Mouse (Mus musculus) midbrain, embryonic 14.5 days (tissue): ENCODE data around the gene CN725425. TPM values are rescaled to one million over a fixed set of nuclear protein-coding genes. Genes with fewer than 3 reads are reported as not detected.

Source experiments
- ATAC-seq: fragments of 200-750 bp; cut with Nextera tagmentation; 2 replicates; pipeline ENCODE4 v1.8.0; 2017; ENCODE audit warnings: moderate number of reproducible peaks, moderate library complexity; ENCODE audit not compliant: low FRiP score, low TSS enrichment
- DNase-seq: peaks from one replicate; pipeline ENCODE4 v3.0.0-alpha.2; 2015
- H3K27ac ChIP-seq: fragments of 300-500 bp; sonication (generic); replicated peaks from 2 replicates; pipeline ENCODE4 v1.5.1; 2014; ENCODE audit warnings: mild to moderate bottlenecking, low read depth, low read length, moderate library complexity
- H3K27me3 ChIP-seq: fragments of 300-500 bp; sonication (generic); 2 replicates; pipeline ENCODE4 v1.6.1; 2014; ENCODE audit warnings: low read length, control low read depth, mixed read lengths; ENCODE audit not compliant: control insufficient read depth, insufficient read depth
- H3K36me3 ChIP-seq: fragments of 300-500 bp; sonication (generic); 2 replicates; pipeline ENCODE4 v1.6.1; 2014; ENCODE audit warnings: low read length, control low read depth; ENCODE audit not compliant: control insufficient read depth, insufficient read depth
- H3K4me1 ChIP-seq: fragments of 300-500 bp; sonication (generic); 2 replicates; pipeline ENCODE4 v1.6.1; 2014; ENCODE audit warnings: mild to moderate bottlenecking, antibody characterized with exemption, low read length, control low read depth; ENCODE audit not compliant: control insufficient read depth, insufficient read depth
- H3K4me2 ChIP-seq: fragments of 300-500 bp; sonication (generic); 2 replicates; pipeline ENCODE4 v1.6.1; 2014; ENCODE audit warnings: mild to moderate bottlenecking, low read length, moderate library complexity
- H3K4me3 ChIP-seq: fragments of 300-500 bp; sonication (generic); replicated peaks from 2 replicates; pipeline ENCODE4 v1.5.1; 2014; ENCODE audit warnings: low read depth, low read length
- H3K9ac ChIP-seq: fragments of 300-500 bp; sonication (generic); replicated peaks from 2 replicates; pipeline ENCODE4 v1.6.1; 2014; ENCODE audit warnings: mild to moderate bottlenecking, low read length, moderate library complexity
- H3K9me3 ChIP-seq: fragments of 300-500 bp; sonication (generic); 2 replicates; pipeline ENCODE4 v1.6.1; 2016; ENCODE audit warnings: low read length, control low read depth, mixed read lengths; ENCODE audit not compliant: control insufficient read depth
- WGBS: fragments of 180-500 bp; shearing (Covaris S2); extraction: QIAGEN DNeasy Blood & Tissue Kit; methylation state at CpG from one replicate; pipeline ENCODE4 v1.1.7; 2014; 5-methylcytosine and 5-hydroxymethylcytosine counted together
- polyA plus RNA-seq: library from polyadenylated mRNA; unstranded; fragments of >200 nt; fragmentation: Nextera tagmentation; extraction: Ambion mirVana; gene quantifications from 2 replicates; pipeline ENCODE4 v1.2.1, GENCODE M21; 2014

Gene CN725425
- polyA plus RNA-seq, 1 experiment from 2014 or later, result 0.11 TPM

- WGBS, result 83% methylated on average over 4 of the region's 4 CpGs
- H3K9me3 ChIP-seq, result no peaks in the 10 kb centered on the region
- ATAC-seq (no peak), DNase-seq (no peak)
- no peaks in the 10 kb centered on the region for H3K4me1 ChIP-seq
- H3K9ac ChIP-seq, result no peak overlapping the region
- H3K27me3 ChIP-seq, result no peaks in the 10 kb centered on the region
- H3K4me3 ChIP-seq, result no peak overlapping the region
- no peak overlapping the region for H3K4me2 ChIP-seq
- no peak overlapping the region for H3K27ac ChIP-seq
- no peaks in the 10 kb centered on the region for H3K36me3 ChIP-seq
Observed at GRCm38 (mm10) chr15:91171332-91171731, 28.0 kb upstream of the CN725425 start.

GRCm38 (mm10) chr15:91172193-91172592, 27.1 kb upstream of the CN725425 start:
- ATAC-seq (no peak), DNase-seq (no peak)
- Histone ChIP-seq H3K36me3 (no peaks in the 10 kb centered on the region), H3K27ac (no peak overlapping the region), H3K4me1 (no peaks in the 10 kb centered on the region), H3K9me3 (no peaks in the 10 kb centered on the region), H3K27me3 (no peaks in the 10 kb centered on the region), H3K9ac (no peak overlapping the region), H3K4me3 (no peak overlapping the region), H3K4me2 (no peak overlapping the region)
- WGBS, result 86% methylated on average over 4 of the region's 4 CpGs

GRCm38 (mm10) chr15:91178656-91179314, 20.5 kb upstream of the CN725425 start:
- ATAC-seq (no peak), DNase-seq (no peak)
- peaks cover 8% of the 10 kb centered on the region; the same call in 1 of the 2 replicates for H3K4me1 ChIP-seq
- no peak overlapping the region for H3K27ac ChIP-seq
- no peak overlapping the region for H3K9ac ChIP-seq
- WGBS, result 89% methylated on average over 9 of the region's 9 CpGs
- no peaks in the 10 kb centered on the region for H3K36me3 ChIP-seq
- no peaks in the 10 kb centered on the region for H3K9me3 ChIP-seq
- no peak overlapping the region for H3K4me2 ChIP-seq
- H3K4me3 ChIP-seq, result no peak overlapping the region
- no peaks in the 10 kb centered on the region for H3K27me3 ChIP-seq

- Histone ChIP-seq H3K27ac (peak overlapping the region; percentile 37; the same call in 1 of the 2 replicates), H3K4me2 (no peak overlapping the region), H3K9ac (no peak overlapping the region), H3K4me3 (no peak overlapping the region), H3K4me1 (peaks cover 8% of the 10 kb centered on the region; the same call in 1 of the 2 replicates), H3K9me3 (no peaks in the 10 kb centered on the region), H3K27me3 (no peaks in the 10 kb centered on the region), H3K36me3 (no peaks in the 10 kb centered on the region)
- peak; percentile 43; the same call in 1 of the 2 replicates for ATAC-seq
- WGBS, result 47% methylated on average over 15 of the region's 15 CpGs
- peak; percentile 60 for DNase-seq
Observed at GRCm38 (mm10) chr15:91179911-91180622, 19.2 kb upstream of the CN725425 start.

GRCm38 (mm10) chr15:91186358-91186757, 12.9 kb upstream of the CN725425 start:
- 88% methylated on average over 6 of the region's 6 CpGs for WGBS
- peaks cover 13% of the 10 kb centered on the region; the same call in 1 of the 2 replicates for H3K4me1 ChIP-seq

GRCm38 (mm10) chr15:91190026-91190425, 9.3 kb upstream of the CN725425 start:
- H3K36me3 ChIP-seq, result no peaks in the 10 kb centered on the region
- no peaks in the 10 kb centered on the region for H3K27me3 ChIP-seq
- WGBS, result 5% methylated on average over 4 of the region's 4 CpGs
- H3K27ac ChIP-seq, result 0 out of 2 replicates have a peak overlapping the region, but pooled peaks have one; percentile 22
- peak overlapping the region; percentile 87 for H3K4me2 ChIP-seq
- peak overlapping the region; percentile 53 for H3K4me3 ChIP-seq
- DNase-seq, result peak; percentile 53
- H3K9ac ChIP-seq, result peak overlapping the region; percentile 58; the same call in 1 of the 2 replicates
- peaks cover 13% of the 10 kb centered on the region; the same call in 1 of the 2 replicates for H3K4me1 ChIP-seq
- H3K9me3 ChIP-seq, result no peaks in the 10 kb centered on the region
- no peak for ATAC-seq

More at GRCm38 (mm10) chr15:91186358-91186757, 12.9 kb upstream of the CN725425 start:
- no peak overlapping the region for H3K9ac ChIP-seq
- no peaks in the 10 kb centered on the region for H3K9me3 ChIP-seq
- H3K4me2 ChIP-seq, result no peak overlapping the region
- no peak overlapping the region for H3K4me3 ChIP-seq
- DNase-seq (no peak), ATAC-seq (no peak)
- no peaks in the 10 kb centered on the region for H3K27me3 ChIP-seq
- H3K36me3 ChIP-seq, result no peaks in the 10 kb centered on the region
- no peak overlapping the region for H3K27ac ChIP-seq

- H3K9me3 ChIP-seq, result no peaks in the 10 kb centered on the region
- H3K36me3 ChIP-seq, result no peaks in the 10 kb centered on the region
- WGBS, result 13% methylated on average over 17 of the region's 17 CpGs
- no peaks in the 10 kb centered on the region for H3K27me3 ChIP-seq
- peak overlapping the region; percentile 87 for H3K4me2 ChIP-seq
- peak overlapping the region; percentile 82 for H3K27ac ChIP-seq
- H3K4me1 ChIP-seq, result peaks cover 13% of the 10 kb centered on the region; the same call in 1 of the 2 replicates
- H3K4me3 ChIP-seq, result peak overlapping the region; percentile 53
- H3K9ac ChIP-seq, result peak overlapping the region; percentile 58
- DNase-seq, result peak; percentile 24
- no peak for ATAC-seq
Observed at GRCm38 (mm10) chr15:91190519-91191207, 8.6 kb upstream of the CN725425 start.

- Histone ChIP-seq H3K9ac (peak within 1 kb of the TSS; percentile 58), H3K4me2 (peak within 1 kb of the TSS; percentile 87), H3K27me3 (no peaks in the 10 kb centered on the region), H3K4me1 (peaks cover 13% of the 10 kb centered on the region; the same call in 1 of the 2 replicates), H3K36me3 (no peaks in the 10 kb centered on the region), H3K4me3 (peak within 1 kb of the TSS; percentile 53), H3K27ac (peak within 1 kb of the TSS; percentile 82), H3K9me3 (no peaks in the 10 kb centered on the region)
- DNase-seq, result peak; percentile 89
- peak; percentile 94 for ATAC-seq
- 0% methylated on average over 22 of the region's 22 CpGs for WGBS
Observed at GRCm38 (mm10) chr15:91191412-91192222, 7.7 kb upstream of the CN725425 start, which contains the start of gene Abcd2. Gene Abcd2, minus strand, starts transcription at chr15:91191799.
